Mouse (Mus musculus): ENCODE data around the gene Phactr2.

DNA sequence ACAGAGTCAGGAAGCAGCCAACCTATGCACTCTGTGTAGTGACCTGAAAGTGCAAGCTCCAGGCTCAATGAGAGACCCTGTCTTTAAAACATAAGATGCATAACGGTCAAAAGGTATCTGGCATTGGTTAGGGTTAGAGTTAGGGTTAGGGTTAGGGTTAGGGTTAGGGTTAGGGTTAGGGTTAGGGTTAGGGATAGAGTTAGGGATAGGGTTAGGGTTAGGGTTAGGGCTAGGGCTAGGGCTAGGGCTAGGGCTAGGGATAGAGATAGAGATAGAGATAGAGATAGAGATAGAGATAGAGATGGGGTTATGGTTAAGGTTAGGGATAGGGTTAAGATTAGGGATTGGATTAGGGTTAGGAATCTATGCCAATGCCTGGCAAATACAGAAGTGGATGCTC is 72.2 kb downstream of the Phactr2 start:
- TF ChIP-seq POLR2A (IDR thresholded peaks at IDR 0.05; ENCODE audit: borderline replicate concordance, extremely low read depth, low read depth, low read length) = no peak
- TF ChIP-seq CTCF (IDR thresholded peaks at IDR 0.05; ENCODE audit: insufficient read depth, low read length) = no peak
